Mouse (Mus musculus) ES-E14 (cell line): Measurements from ENCODE around the gene Psmg4. TPM values are rescaled to one million over a fixed set of nuclear protein-coding genes. Genes with fewer than 3 reads are reported as not detected.

Source experiments
- DNase-seq: peaks from one replicate; pipeline ENCODE4 v3.0.0-alpha.2; 2013; ENCODE audit warnings: low read depth, low spot score
- H3K27ac ChIP-seq: 2 replicates; pipeline ENCODE4 v1.5.1; 2012; ENCODE audit warnings: low read depth, mild to moderate bottlenecking, low read length, moderate library complexity, mixed read lengths; ENCODE audit not compliant: poor library complexity, insufficient read depth, severe bottlenecking
- H3K36me3 ChIP-seq: 2 replicates; pipeline ENCODE4 v1.6.1; 2012; ENCODE audit warnings: mild to moderate bottlenecking, low read length, moderate library complexity, mixed read lengths; ENCODE audit not compliant: control insufficient read depth, poor library complexity, insufficient read depth, severe bottlenecking
- H3K4me1 ChIP-seq, 2 experiments: fragments of 150-350 bp in 1 of 2; sonication (generic) in 1 of 2; 2 replicates each; pipeline ENCODE4 v1.6.1; 2012; ENCODE audit warnings: low read length in 2 of 2, mild to moderate bottlenecking in 1 of 2, mixed read lengths in 1 of 2; ENCODE audit not compliant: control insufficient read depth in 2 of 2, insufficient read depth in 2 of 2, poor library complexity in 1 of 2
- H3K4me3 ChIP-seq, 2 experiments: fragments of 150-350 bp in 1 of 2; sonication (generic) in 1 of 2; 2 replicates each; pipeline ENCODE4 v1.5.1; 2012; ENCODE audit warnings: low read length in 2 of 2, low read depth in 1 of 2, mild to moderate bottlenecking in 1 of 2, mixed read lengths in 1 of 2; ENCODE audit not compliant: insufficient read depth in 1 of 2, poor library complexity in 1 of 2, severe bottlenecking in 1 of 2
- H3K9ac ChIP-seq: 2 replicates; pipeline ENCODE4 v1.6.1; 2012; ENCODE audit warnings: low read depth, mild to moderate bottlenecking, low read length, mixed read lengths; ENCODE audit not compliant: poor library complexity, insufficient read depth, severe bottlenecking
- H3K9me3 ChIP-seq: fragments of 150-350 bp; sonication (generic); 2 replicates; pipeline ENCODE4 v1.6.1; 2012; ENCODE audit warnings: low read depth, mild to moderate bottlenecking, low read length; ENCODE audit not compliant: control insufficient read depth, insufficient read depth
- CHD2 ChIP-seq: IDR thresholded peaks from 2 replicates; pipeline ENCODE4 v1.6.1; 2014; ENCODE audit warnings: mild to moderate bottlenecking, low read depth, low read length, inconsistent platforms
- HCFC1 ChIP-seq: IDR thresholded peaks from 2 replicates; pipeline ENCODE4 v1.6.1; 2012; ENCODE audit warnings: low read length, inconsistent platforms, borderline replicate concordance; ENCODE audit not compliant: insufficient read depth
- MAFK ChIP-seq: IDR thresholded peaks from 2 replicates; pipeline ENCODE4 v1.6.1; 2014; ENCODE audit warnings: mild to moderate bottlenecking, low read depth, low read length, inconsistent platforms; ENCODE audit not compliant: insufficient read depth
- ZC3H11A ChIP-seq: IDR thresholded peaks from 2 replicates; pipeline ENCODE4 v1.6.1; 2012; ENCODE audit warnings: low read depth, mild to moderate bottlenecking, inconsistent platforms, low read length, borderline replicate concordance
- ZNF384 ChIP-seq: IDR thresholded peaks from 2 replicates; pipeline ENCODE4 v1.6.1; 2012; ENCODE audit warnings: low read depth, low read length, inconsistent platforms
- in situ Hi-C, 2 experiments: fragments of 600-800 bp; cut with MboI; formaldehyde crosslinking; loops; one replicate each; pipeline ENCODE4 v1.15.1; 2025; ENCODE audit warnings: low sequenced_read_pairs in 2 of 2, inconsistent platforms in 1 of 2; ENCODE audit not compliant: unreplicated experiment in 2 of 2
- total RNA-seq: library from RNA; depleted of rRNA; stranded (reverse); fragments of 300-350 nt; gene quantifications from 2 replicates; pipeline ENCODE4 v1.2.3, GENCODE M21; 2012; rRNA removed

The Psmg4 gene
- total RNA-seq, 1 experiment = 80.1 TPM

- Histone ChIP-seq H3K9ac (no peak overlapping the region), H3K36me3 (no peaks in the 10 kb centered on the region), H3K4me3 (no peak overlapping the region), H3K9me3 (no peaks in the 10 kb centered on the region), H3K27ac (no peak overlapping the region), H3K4me1 (no peaks in the 10 kb centered on the region)
- in situ Hi-C loops = no loop called here
- no peak for TF ChIP-seq ZC3H11A
- no peak for TF ChIP-seq ZNF384
- no peak for TF ChIP-seq MAFK
- no peak for TF ChIP-seq CHD2
- TF ChIP-seq HCFC1 = no peak
- no peak for DNase-seq
Measured at GRCm38 (mm10) chr13:34219728-34220127, 57.0 kb downstream of the Psmg4 start.

DNA sequence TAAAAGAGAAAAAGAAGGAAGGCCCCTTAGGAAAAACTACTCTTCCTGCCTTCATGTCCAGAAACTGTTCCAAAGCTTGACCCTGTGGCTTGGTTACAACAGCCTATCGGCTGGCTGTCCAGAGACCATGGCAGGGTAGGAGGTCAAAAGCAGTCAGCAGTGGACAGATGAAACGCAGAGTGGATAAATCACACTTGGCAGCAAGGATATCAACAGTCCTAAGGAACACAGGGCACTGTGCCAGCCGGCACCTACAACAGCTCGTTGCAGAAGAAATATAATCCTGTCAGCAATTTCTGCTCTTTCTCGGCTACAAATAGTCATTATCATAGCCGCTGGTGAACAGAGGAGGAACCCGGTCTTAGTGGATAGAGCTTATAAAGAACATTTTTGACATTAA is 60.2 kb downstream of the Psmg4 start:
- TF ChIP-seq ZC3H11A = no peak
- TF ChIP-seq CHD2 = no peak
- TF ChIP-seq ZNF384 = no peak
- no peak for TF ChIP-seq MAFK
- no peak for TF ChIP-seq HCFC1
- in situ Hi-C loops = no loop called here
- Histone ChIP-seq H3K9me3 (no peaks in the 10 kb centered on the region), H3K4me1 (peaks cover 1 to 4% of the 10 kb centered on the region in 2 experiments; a peak in 2 of 4 replicates), H3K4me3 (no peak overlapping the region), H3K36me3 (no peaks in the 10 kb centered on the region), H3K27ac (no peak overlapping the region), H3K9ac (no peak overlapping the region)
- DNase-seq = no peak

GRCm38 (mm10) chr13:34226940-34227339 is 64.2 kb downstream of the Psmg4 start:
- in situ Hi-C loops = no loop called here
- H3K4me3 ChIP-seq = no peak overlapping the region
- H3K9ac ChIP-seq = no peak overlapping the region
- no peak for DNase-seq
- no peaks in the 10 kb centered on the region for H3K36me3 ChIP-seq
- TF ChIP-seq ZC3H11A = no peak
- no peak for TF ChIP-seq MAFK
- no peak for TF ChIP-seq HCFC1
- TF ChIP-seq CHD2 = no peak
- no peak for TF ChIP-seq ZNF384
- peaks cover 2 to 11% of the 10 kb centered on the region in 2 experiments; a peak in 3 of 4 replicates for H3K4me1 ChIP-seq
- H3K27ac ChIP-seq = no peak overlapping the region
- H3K9me3 ChIP-seq = no peaks in the 10 kb centered on the region

Other genes starting within 250 kb of the Psmg4 start
- 12.2 and 15.0 TPM in 2 replicates for gene Nqo2, start 198.3 kb upstream of the Psmg4 start, total RNA-seq
- gene Ripk1, start 160.6 kb upstream of the Psmg4 start, total RNA-seq = 7.7 and 10.0 TPM in 2 replicates
- 41.7 and 57.2 TPM in 2 replicates for gene Serpinb6a, start 160.2 kb upstream of the Psmg4 start, total RNA-seq
- 9.6 and 10.5 TPM in 2 replicates for gene Bphl, start 125.4 kb upstream of the Psmg4 start, total RNA-seq
- gene Tubb2a, start 85.0 kb upstream of the Psmg4 start, total RNA-seq = 35.6 and 62.2 TPM in 2 replicates
- gene Tubb2b, start 32.5 kb upstream of the Psmg4 start, total RNA-seq = 122 and 139 TPM in 2 replicates
- gene Slc22a23, start 182.2 kb downstream of the Psmg4 start, total RNA-seq = 5.1 and 5.9 TPM in 2 replicates